Mouse (Mus musculus) heart, postnatal 0 days (tissue): Measurements from ENCODE around the gene Wnt1. TPM values are rescaled to one million over a fixed set of nuclear protein-coding genes. Genes with fewer than 3 reads are reported as not detected.

Experiments used
- ATAC-seq: fragments of 200-750 bp; cut with Nextera tagmentation; 2 replicates; pipeline ENCODE4 v1.8.0; 2017; ENCODE audit warnings: low read depth, moderate number of reproducible peaks, moderate library complexity; ENCODE audit not compliant: insufficient read depth
- DNase-seq: peaks from one replicate; pipeline ENCODE4 v3.0.0-alpha.2; 2016; ENCODE audit warnings: low spot score
- H3K27ac ChIP-seq: fragments of 300-500 bp; sonication (generic); 2 replicates; pipeline ENCODE4 v1.5.1; 2014; ENCODE audit warnings: low read depth, mild to moderate bottlenecking
- H3K27me3 ChIP-seq: fragments of 300-500 bp; sonication (generic); 2 replicates; pipeline ENCODE4 v1.6.1; 2014; ENCODE audit warnings: low read length, mixed read lengths; ENCODE audit not compliant: control insufficient read depth, insufficient read depth
- H3K36me3 ChIP-seq: fragments of 300-500 bp; sonication (generic); replicated peaks from 2 replicates; pipeline ENCODE4 v1.6.1; 2014; ENCODE audit warnings: low read length, mixed read lengths; ENCODE audit not compliant: control insufficient read depth, insufficient read depth
- H3K4me1 ChIP-seq: fragments of 300-500 bp; sonication (generic); 2 replicates; pipeline ENCODE4 v1.6.1; 2014; ENCODE audit warnings: antibody characterized with exemption; ENCODE audit not compliant: control insufficient read depth, insufficient read depth
- H3K4me2 ChIP-seq: fragments of 300-500 bp; sonication (generic); 2 replicates; pipeline ENCODE4 v1.6.1; 2014; ENCODE audit warnings: low read depth, mild to moderate bottlenecking, low read length, moderate library complexity
- H3K4me3 ChIP-seq: fragments of 300-500 bp; sonication (generic); 2 replicates; pipeline ENCODE4 v1.5.1; 2014; ENCODE audit warnings: low read depth, low read length
- H3K9ac ChIP-seq: fragments of 300-500 bp; sonication (generic); replicated peaks from 2 replicates; pipeline ENCODE4 v1.6.1; 2014; ENCODE audit warnings: low read depth, low read length, mixed read lengths
- H3K9me3 ChIP-seq: fragments of 300-500 bp; sonication (generic); replicated peaks from 2 replicates; pipeline ENCODE4 v1.6.1; 2016; ENCODE audit warnings: low read length; ENCODE audit not compliant: control insufficient read depth
- CTCF ChIP-seq: IDR thresholded peaks from 2 replicates; pipeline ENCODE4 v1.5.1; 2016; ENCODE audit warnings: antibody characterized with exemption, control low read depth, low read depth
- EP300 ChIP-seq: IDR thresholded peaks from 2 replicates; pipeline ENCODE4 v1.6.1; 2016; ENCODE audit warnings: antibody characterized with exemption, low read depth
- WGBS: fragments of 180-500 bp; shearing (Covaris S2); extraction: QIAGEN DNeasy Blood & Tissue Kit; methylation state at CpG from one replicate; pipeline ENCODE4 v1.1.7; 2014; 5-methylcytosine and 5-hydroxymethylcytosine counted together
- polyA plus RNA-seq: library from polyadenylated mRNA; unstranded; fragments of >200 nt; fragmentation: Nextera tagmentation; extraction: Ambion mirVana; gene quantifications from 2 replicates; pipeline ENCODE4 v1.2.1, GENCODE M21; 2015
- total RNA-seq: library from RNA; depleted of rRNA; stranded (reverse); fragments of >200 nt; gene quantifications from 2 replicates; pipeline ENCODE4 v1.2.3, GENCODE M21; 2014; ENCODE audit warnings: low replicate concordance

Gene Wnt1
- total and polyA plus RNA-seq, 2 experiments from 2014 or later: not detected

DNA sequence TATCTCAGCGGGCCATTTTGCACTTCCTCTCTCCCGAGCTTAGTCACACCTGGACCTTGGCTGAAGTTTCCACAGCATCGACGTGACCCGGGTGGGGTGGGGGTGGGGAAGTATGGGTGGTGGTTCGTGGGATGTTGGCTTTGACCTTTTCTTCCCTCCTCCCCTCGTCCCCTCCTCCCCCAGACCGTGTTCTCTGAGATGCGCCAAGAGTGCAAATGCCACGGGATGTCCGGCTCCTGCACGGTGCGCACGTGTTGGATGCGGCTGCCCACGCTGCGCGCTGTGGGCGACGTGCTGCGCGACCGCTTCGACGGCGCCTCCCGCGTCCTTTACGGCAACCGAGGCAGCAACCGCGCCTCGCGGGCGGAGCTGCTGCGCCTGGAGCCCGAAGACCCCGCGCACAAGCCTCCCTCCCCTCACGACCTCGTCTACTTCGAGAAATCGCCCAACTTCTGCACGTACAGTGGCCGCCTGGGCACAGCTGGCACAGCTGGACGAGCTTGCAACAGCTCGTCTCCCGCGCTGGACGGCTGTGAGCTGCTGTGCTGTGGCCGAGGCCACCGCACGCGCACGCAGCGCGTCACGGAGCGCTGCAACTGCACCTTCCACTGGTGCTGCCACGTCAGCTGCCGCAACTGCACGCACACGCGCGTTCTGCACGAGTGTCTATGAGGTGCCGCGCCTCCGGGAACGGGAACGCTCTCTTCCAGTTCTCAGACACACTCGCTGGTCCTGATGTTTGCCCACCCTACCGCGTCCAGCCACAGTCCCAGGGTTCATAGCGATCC is 2.8 kb downstream of the Wnt1 start:
- no peak for DNase-seq
- Histone ChIP-seq H3K9ac (no peak overlapping the region), H3K27ac (no peak overlapping the region), H3K36me3 (no peaks in the 10 kb centered on the region), H3K4me3 (peak overlapping the region; percentile 33), H3K27me3 (peaks cover 98% of the 10 kb centered on the region), H3K9me3 (no peaks in the 10 kb centered on the region), H3K4me2 (peak overlapping the region; percentile 19; the same call in 1 of the 2 replicates), H3K4me1 (peaks cover 21% of the 10 kb centered on the region)
- ATAC-seq: no peak
- TF ChIP-seq CTCF: no peak
- no peak for TF ChIP-seq EP300
- WGBS: 1% methylated on average over 72 of the region's 75 CpGs

DNA sequence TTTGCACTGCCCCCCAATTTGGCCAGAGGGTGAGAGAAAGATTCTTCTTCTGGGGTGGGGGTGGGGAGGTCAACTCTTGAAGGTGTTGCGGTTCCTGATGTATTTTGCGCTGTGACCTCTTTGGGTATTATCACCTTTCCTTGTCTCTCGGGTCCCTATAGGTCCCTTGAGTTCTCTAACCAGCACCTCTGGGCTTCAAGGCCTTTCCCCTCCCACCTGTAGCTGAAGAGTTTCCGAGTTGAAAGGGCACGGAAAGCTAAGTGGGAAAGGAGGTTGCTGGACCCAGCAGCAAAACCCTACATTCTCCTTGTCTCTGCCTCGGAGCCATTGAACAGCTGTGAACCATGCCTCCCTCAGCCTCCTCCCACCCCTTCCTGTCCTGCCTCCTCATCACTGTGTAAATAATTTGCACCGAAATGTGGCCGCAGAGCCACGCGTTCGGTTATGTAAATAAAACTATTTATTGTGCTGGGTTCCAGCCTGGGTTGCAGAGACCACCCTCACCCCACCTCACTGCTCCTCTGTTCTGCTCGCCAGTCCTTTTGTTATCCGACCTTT is 3.6 kb downstream of the Wnt1 start:
- H3K27ac ChIP-seq: no peak overlapping the region
- WGBS: 6% methylated on average over 13 of the region's 13 CpGs
- H3K4me1 ChIP-seq: peaks cover 21% of the 10 kb centered on the region
- H3K9me3 ChIP-seq: no peaks in the 10 kb centered on the region
- peak overlapping the region; percentile 33 for H3K4me3 ChIP-seq
- DNase-seq (no peak), ATAC-seq (no peak)
- H3K9ac ChIP-seq: no peak overlapping the region
- H3K27me3 ChIP-seq: peaks cover 98% of the 10 kb centered on the region
- no peaks in the 10 kb centered on the region for H3K36me3 ChIP-seq
- H3K4me2 ChIP-seq: 0 out of 2 replicates have a peak overlapping the region, but pooled peaks have one; percentile 8
- no peak for TF ChIP-seq EP300
- TF ChIP-seq CTCF: no peak

DNA sequence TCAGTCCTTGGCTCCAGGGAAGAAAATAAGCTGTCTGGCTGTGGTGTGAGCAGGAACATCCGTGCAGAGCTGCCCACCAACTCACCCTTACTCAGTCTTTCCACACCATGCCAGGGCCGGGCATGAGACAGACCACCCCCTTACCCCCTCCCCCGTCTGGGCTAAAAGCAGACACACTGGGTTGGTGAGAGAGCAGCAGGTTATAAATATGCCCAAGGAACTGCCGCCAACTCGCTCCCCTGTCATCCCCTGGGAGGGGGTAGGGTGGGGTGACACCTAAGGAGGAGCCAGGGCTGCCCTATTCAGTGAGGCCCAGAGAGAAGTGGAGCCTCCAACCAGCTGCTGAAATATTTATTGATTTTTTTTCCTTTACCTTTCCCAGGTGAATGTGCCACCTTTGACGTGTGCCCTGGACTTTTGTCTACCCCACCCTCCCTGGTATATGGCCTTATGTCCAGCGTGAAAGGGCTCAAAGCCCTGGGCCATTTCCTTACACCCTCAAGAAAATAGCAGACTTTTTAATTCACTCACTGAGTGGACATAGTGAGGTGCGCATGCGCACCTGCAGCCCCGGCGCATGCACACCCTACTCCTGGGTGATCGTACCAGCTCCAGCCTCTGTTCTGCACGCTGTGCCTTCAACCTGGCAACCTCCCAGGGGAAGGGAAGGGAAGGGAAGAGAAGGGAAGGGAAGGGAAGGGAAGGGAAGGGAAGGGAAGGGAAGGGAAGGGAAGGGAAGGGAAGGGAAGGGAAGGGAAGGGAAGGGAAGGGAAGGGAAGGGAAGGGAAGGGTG is 7.3 kb downstream of the Wnt1 start:
- DNase-seq (peak; percentile 29), ATAC-seq (peak; percentile 65)
- no peaks in the 10 kb centered on the region for H3K36me3 ChIP-seq
- no peak overlapping the region for H3K27ac ChIP-seq
- TF ChIP-seq CTCF (no peak), EP300 (no peak)
- peaks cover 11% of the 10 kb centered on the region for H3K4me1 ChIP-seq
- WGBS: 4% methylated on average over 13 of the region's 13 CpGs
- H3K9ac ChIP-seq: no peak overlapping the region
- peak overlapping the region; percentile 36 for H3K4me2 ChIP-seq
- no peak overlapping the region; the same call in 1 of the 2 replicates for H3K4me3 ChIP-seq
- peaks cover 96% of the 10 kb centered on the region for H3K27me3 ChIP-seq
- H3K9me3 ChIP-seq: no peaks in the 10 kb centered on the region

GRCm38 (mm10) chr15:98797835-98798492 is 8.3 kb downstream of the Wnt1 start:
- Histone ChIP-seq H3K4me2 (no peak overlapping the region), H3K9ac (no peak overlapping the region), H3K9me3 (no peaks in the 10 kb centered on the region), H3K4me1 (peaks cover 5% of the 10 kb centered on the region; the same call in 1 of the 2 replicates), H3K27ac (no peak overlapping the region), H3K36me3 (no peaks in the 10 kb centered on the region), H3K27me3 (peaks cover 96% of the 10 kb centered on the region), H3K4me3 (no peak overlapping the region)
- TF ChIP-seq CTCF: no peak
- no peak for TF ChIP-seq EP300
- 16% methylated on average over 27 of the region's 28 CpGs for WGBS
- DNase-seq: no peak
- no peak for ATAC-seq

DNA sequence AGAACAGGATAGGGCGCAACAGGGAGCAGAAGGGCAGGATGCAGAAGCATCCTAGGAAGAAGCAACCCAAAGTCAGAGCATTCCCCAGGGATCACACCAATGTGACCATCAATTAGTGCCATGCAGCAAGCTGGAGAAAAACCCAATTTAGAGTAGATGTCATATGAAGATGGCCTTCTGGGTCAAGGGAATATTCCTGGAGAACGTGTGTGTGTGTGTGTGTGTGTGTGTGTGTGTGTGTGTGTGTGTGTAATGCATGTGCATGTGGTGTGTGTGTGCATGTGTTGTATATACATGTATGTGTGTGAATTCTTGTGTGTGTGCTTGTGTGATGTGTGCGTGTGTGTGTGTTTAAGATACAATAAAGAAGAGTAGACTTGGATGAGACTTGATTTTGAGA is 9.2 kb downstream of the Wnt1 start:
- ATAC-seq: no peak
- 47% methylated on average over 3 of the region's 3 CpGs for WGBS
- TF ChIP-seq CTCF (no peak), EP300 (no peak)
- Histone ChIP-seq H3K4me1 (peaks cover 5% of the 10 kb centered on the region; the same call in 1 of the 2 replicates), H3K4me2 (no peak overlapping the region), H3K4me3 (no peak overlapping the region), H3K9ac (no peak overlapping the region), H3K27ac (no peak overlapping the region), H3K9me3 (no peaks in the 10 kb centered on the region), H3K36me3 (no peaks in the 10 kb centered on the region), H3K27me3 (peaks cover 96% of the 10 kb centered on the region)
- DNase-seq: no peak
